ENCODE assay signal across 18 mouse cellular contexts in the genomic region with DNA sequence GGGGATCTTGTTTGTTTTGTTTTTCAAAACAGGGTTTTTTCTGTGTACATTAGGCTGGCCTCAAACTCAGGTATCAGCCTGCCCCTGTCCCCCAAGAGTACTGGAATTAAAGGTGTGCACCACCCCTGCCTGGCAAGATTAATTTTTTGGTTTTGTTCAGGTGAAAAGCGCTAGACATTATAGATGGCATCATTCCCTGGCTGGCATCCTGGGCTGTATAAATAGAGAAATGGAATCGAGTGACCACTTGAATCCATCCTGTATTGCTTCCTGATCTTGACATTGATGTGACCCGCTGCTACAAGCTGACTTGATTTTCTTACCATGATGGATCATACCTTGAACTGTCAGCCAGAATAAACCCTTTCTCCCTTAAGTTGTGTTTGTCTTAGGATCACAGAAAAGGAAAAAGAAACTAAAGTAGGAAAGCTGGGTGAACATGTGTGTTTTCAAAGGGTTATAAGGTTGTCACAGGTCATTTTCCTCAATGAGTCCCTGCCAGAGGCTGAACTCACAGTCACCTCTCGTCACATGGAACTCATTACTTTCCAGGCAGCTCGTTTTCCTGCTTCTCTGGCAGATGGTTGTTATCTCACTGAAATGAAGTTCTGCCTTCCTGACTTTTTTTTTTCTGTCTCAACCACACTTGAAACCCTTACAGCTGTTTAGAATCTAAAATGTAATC.
DNase-seq lines count a peak whose midpoint lies in the region; ATAC-seq and TF ChIP-seq lines count a peak whose summit lies in the region.
"Had no signal": no experiment of that assay in that cellular context is flagged by ENCODE, and none has a peak within 500 bp of the region (broad histone marks: within the 10 kb centered on the region; RNA-seq: fewer than 3 reads in every experiment).

No protein-coding gene starts in this region.

- H3K9me3 ChIP-seq in kidney, postnatal 0 days (replicated peaks; ENCODE audit: low read length), result no peaks in the 10 kb centered on the region
- no peaks in the 10 kb centered on the region for H3K9me3 ChIP-seq in kidney, embryonic 16.5 days (ENCODE audit: low read length)
- no peaks in the 10 kb centered on the region; the same call in 1 of the 2 replicates for H3K9me3 ChIP-seq in limb, embryonic 14.5 days (ENCODE audit: control insufficient read depth, low read length)
- H3K9me3 ChIP-seq in forebrain, embryonic 16.5 days (ENCODE audit: control insufficient read depth, low read length), result 0 out of 2 replicates have a peak, but pooled peaks cover 2% of the 10 kb centered on the region
- H3K9me3 ChIP-seq: lung, embryonic 15.5 days had no signal

- H3K27ac ChIP-seq in kidney, postnatal 0 days, result no peak overlapping the region
- H3K27ac ChIP-seq in kidney, embryonic 16.5 days (ENCODE audit: low read length), result no peak overlapping the region
- H3K27ac ChIP-seq in limb, embryonic 14.5 days (replicated peaks; ENCODE audit: low read depth, low read length), result no peak overlapping the region
- no peak overlapping the region for H3K27ac ChIP-seq in layer of hippocampus, adult 2 months
- H3K27ac ChIP-seq in forebrain, embryonic 16.5 days (ENCODE audit: low read length), result no peak overlapping the region
- H3K27ac ChIP-seq: forebrain, embryonic 13.5 days; hindbrain, postnatal 0 days; lung, embryonic 15.5 days; macrophage had no signal

- no peaks in the 10 kb centered on the region for H3K27me3 ChIP-seq in kidney, postnatal 0 days (ENCODE audit: insufficient read depth, low read length)
- H3K27me3 ChIP-seq in kidney, embryonic 16.5 days (ENCODE audit: insufficient read depth, low read length), result no peaks in the 10 kb centered on the region
- H3K27me3 ChIP-seq in limb, embryonic 14.5 days (ENCODE audit: control insufficient read depth, insufficient read depth, low read length), result no peaks in the 10 kb centered on the region
- no peaks in the 10 kb centered on the region for H3K27me3 ChIP-seq in forebrain, embryonic 16.5 days (replicated peaks; ENCODE audit: control insufficient read depth, insufficient read depth, low read length)
- H3K27me3 ChIP-seq: forebrain, embryonic 13.5 days; lung, embryonic 15.5 days had no signal

- ATAC-seq in kidney, postnatal 0 days (replicated peaks; ENCODE audit: low FRiP score, low read depth), result no peak
- ATAC-seq in kidney, embryonic 16.5 days (ENCODE audit: low FRiP score, low TSS enrichment), result no peak
- ATAC-seq in limb, embryonic 14.5 days (ENCODE audit: low FRiP score, low read depth), result no peak
- no peak for ATAC-seq in forebrain, embryonic 16.5 days
- ATAC-seq: forebrain, embryonic 13.5 days; hindbrain, postnatal 0 days; midbrain, embryonic 16.5 days had no signal

- no peak for TF ChIP-seq POLR2A in limb, embryonic 14.5 days (IDR thresholded peaks at IDR 0.05; ENCODE audit: borderline replicate concordance, extremely low read depth, insufficient read depth, insufficient read length)

- no peaks in the 10 kb centered on the region for H3K36me3 ChIP-seq in kidney, postnatal 0 days (ENCODE audit: insufficient read depth, low read length)
- no peaks in the 10 kb centered on the region for H3K36me3 ChIP-seq in kidney, embryonic 16.5 days (ENCODE audit: insufficient read depth, low read length)
- no peaks in the 10 kb centered on the region for H3K36me3 ChIP-seq in limb, embryonic 14.5 days (ENCODE audit: control insufficient read depth, insufficient read depth, low read length)
- peaks cover 10% of the 10 kb centered on the region for H3K36me3 ChIP-seq in forebrain, embryonic 16.5 days (ENCODE audit: control insufficient read depth, insufficient read depth)
- H3K36me3 ChIP-seq: lung, embryonic 15.5 days had no signal

- no peak overlapping the region for H3K4me2 ChIP-seq in kidney, postnatal 0 days (ENCODE audit: low read length)
- H3K4me2 ChIP-seq in kidney, embryonic 16.5 days (replicated peaks; ENCODE audit: low read depth, low read length), result no peak overlapping the region
- no peak overlapping the region for H3K4me2 ChIP-seq in limb, embryonic 14.5 days (replicated peaks; ENCODE audit: low read depth, low read length, severe bottlenecking)
- H3K4me2 ChIP-seq in forebrain, embryonic 16.5 days (ENCODE audit: low read length), result no peak overlapping the region
- H3K4me2 ChIP-seq: forebrain, embryonic 13.5 days; liver, embryonic 11.5 days; lung, embryonic 15.5 days had no signal

- TF ChIP-seq CTCF in kidney, postnatal 0 days (IDR thresholded peaks at IDR 0.05; ENCODE audit: low read depth), result no peak
- no peak for TF ChIP-seq CTCF in layer of hippocampus, adult 2 months (conservative IDR thresholded peaks at IDR 0.05)

- DNase-seq in kidney, postnatal 0 days (ENCODE audit: low spot score), result peak; percentile 30
- peak; percentile 86 for DNase-seq in embryo, embryonic 10 days (ENCODE audit: low spot score)
- peak; percentile 54 for DNase-seq in embryo, embryonic 9.5 days (ENCODE audit: extremely low spot score)
- DNase-seq in limb, embryonic 14.5 days (ENCODE audit: low spot score), result peak; percentile 58
- DNase-seq in layer of hippocampus, adult 2 months (ENCODE audit: low spot score in 2 of 2), result no peak
- DNase-seq: adrenal gland, adult 8-10 months; cerebellum, adult 11-12 months; kidney, adult 18-20 months; layer of hippocampus, postnatal 36 days; spleen, adult 18-20 months had no signal

- no peak overlapping the region for H3K9ac ChIP-seq in kidney, postnatal 0 days (ENCODE audit: low read depth, low read length)
- H3K9ac ChIP-seq in kidney, embryonic 16.5 days (replicated peaks; ENCODE audit: low read length), result no peak overlapping the region
- no peak overlapping the region for H3K9ac ChIP-seq in limb, embryonic 14.5 days (ENCODE audit: low read depth, low read length, severe bottlenecking)
- H3K9ac ChIP-seq in forebrain, embryonic 16.5 days (replicated peaks; ENCODE audit: low read depth, low read length), result no peak overlapping the region
- H3K9ac ChIP-seq: forebrain, embryonic 13.5 days; lung, embryonic 15.5 days had no signal

- 25% methylated on average over 5 of the region's 5 CpGs for WGBS in kidney, postnatal 0 days
- WGBS in kidney, embryonic 16.5 days, result 23% methylated on average over 5 of the region's 5 CpGs
- 38% methylated on average over 5 of the region's 5 CpGs for WGBS in limb, embryonic 14.5 days
- 79% methylated on average over 5 of the region's 5 CpGs for WGBS in forebrain, embryonic 16.5 days

- no peak overlapping the region for H3K4me3 ChIP-seq in kidney, postnatal 0 days (replicated peaks; ENCODE audit: low read depth, low read length)
- no peak overlapping the region for H3K4me3 ChIP-seq in kidney, embryonic 16.5 days (ENCODE audit: low read length)
- no peak overlapping the region for H3K4me3 ChIP-seq in limb, embryonic 14.5 days (replicated peaks; ENCODE audit: low read length)
- H3K4me3 ChIP-seq in layer of hippocampus, adult 2 months, result no peak overlapping the region
- no peak overlapping the region for H3K4me3 ChIP-seq in forebrain, embryonic 16.5 days (replicated peaks; ENCODE audit: low read length)
- H3K4me3 ChIP-seq: forebrain, embryonic 13.5 days; lung, embryonic 15.5 days had no signal

- no peaks in the 10 kb centered on the region for H3K4me1 ChIP-seq in kidney, postnatal 0 days (replicated peaks; ENCODE audit: insufficient read depth, low read length)
- no peaks in the 10 kb centered on the region for H3K4me1 ChIP-seq in kidney, embryonic 16.5 days (ENCODE audit: insufficient read depth, low read length)
- peaks cover 5% of the 10 kb centered on the region for H3K4me1 ChIP-seq in limb, embryonic 14.5 days (ENCODE audit: control insufficient read depth, insufficient read depth, low read length)
- no peaks in the 10 kb centered on the region for H3K4me1 ChIP-seq in forebrain, embryonic 16.5 days (replicated peaks; ENCODE audit: control insufficient read depth, insufficient read depth, low read length)
- H3K4me1 ChIP-seq: forebrain, embryonic 13.5 days had no signal

Comparison
In these comparisons a context has a peak if more than half of its experiments do, and no peak if none do; other contexts are left out.
1. DNase-seq: peak in kidney, postnatal 0 days (single experiment), embryo, embryonic 10 days (single experiment), embryo, embryonic 9.5 days (single experiment) and limb, embryonic 14.5 days (single experiment); none in layer of hippocampus, adult 2 months (0 of 2).